Mouse (Mus musculus): ENCODE measurements around the gene Rgs6. TPM values are rescaled to one million over a fixed set of nuclear protein-coding genes. Genes with fewer than 3 reads are reported as not detected.

Gene Rgs6
- total RNA-seq, 2 experiments from 2014 or later, result 1.4 to 2.9 TPM

DNA sequence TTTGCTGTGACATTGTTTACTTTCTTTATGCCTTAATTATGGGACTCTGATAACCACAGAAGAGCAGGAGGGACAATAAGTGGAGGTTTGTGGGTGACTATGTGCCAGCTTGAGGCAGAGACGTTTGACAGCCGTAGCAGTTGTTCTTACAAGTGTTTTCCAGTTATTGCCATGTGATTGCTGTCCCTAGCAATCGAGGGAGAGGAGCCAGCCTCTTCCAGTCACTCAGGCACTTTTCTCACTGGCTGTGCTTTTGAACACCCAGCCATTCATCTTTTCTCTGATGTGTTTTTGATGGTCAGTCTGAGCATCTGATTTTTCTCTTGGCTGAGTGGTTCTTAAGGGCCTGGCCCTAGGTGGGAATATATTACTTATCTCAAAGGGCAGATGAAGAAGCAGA lies 166.4 kb downstream of the Rgs6 start:
- no peak for DNase-seq (ENCODE audit: low spot score in 2 of 2)

DNA sequence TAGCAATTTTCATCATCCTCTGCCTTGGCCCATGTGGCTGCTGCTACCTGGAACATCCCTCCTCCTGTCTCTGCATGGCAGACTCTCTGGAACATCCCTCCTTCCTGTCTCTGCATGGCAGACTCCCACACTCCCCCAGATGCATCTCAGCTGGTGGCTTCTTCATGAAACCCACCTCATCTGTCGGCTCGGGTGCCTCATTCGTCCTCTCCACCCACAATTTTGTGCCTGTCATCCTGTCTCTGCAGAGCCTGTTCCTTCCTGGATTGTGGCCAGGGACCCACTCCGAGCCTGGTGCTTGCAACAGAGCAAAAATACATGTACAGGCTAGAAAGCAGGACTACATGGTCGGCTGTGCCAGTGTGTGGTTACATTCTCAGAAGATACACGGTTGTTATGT lies 168.7 kb downstream of the Rgs6 start:
- DNase-seq (ENCODE audit: low spot score in 2 of 2), result no peak

DNA sequence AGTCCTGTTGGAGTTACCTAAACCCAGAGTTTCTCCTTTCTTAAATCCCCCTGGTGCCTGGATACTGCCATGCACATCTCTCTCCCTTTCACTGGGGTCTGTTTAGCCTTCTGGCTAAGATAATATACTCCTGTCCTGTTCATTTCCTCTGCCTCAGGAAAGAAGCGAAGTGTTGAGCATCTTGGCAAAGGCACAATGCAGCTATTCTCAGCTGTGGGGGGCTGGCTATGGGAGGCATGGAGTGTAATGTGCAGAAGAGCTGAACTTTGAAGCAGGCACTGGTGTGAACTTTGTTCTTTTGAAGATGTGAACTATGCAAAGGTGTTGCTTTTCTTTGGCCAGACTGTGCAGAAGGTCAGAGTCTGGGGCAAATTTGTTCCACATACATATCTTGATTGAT lies 169.3 kb downstream of the Rgs6 start:
- no peak for DNase-seq (ENCODE audit: low spot score in 2 of 2)

DNA sequence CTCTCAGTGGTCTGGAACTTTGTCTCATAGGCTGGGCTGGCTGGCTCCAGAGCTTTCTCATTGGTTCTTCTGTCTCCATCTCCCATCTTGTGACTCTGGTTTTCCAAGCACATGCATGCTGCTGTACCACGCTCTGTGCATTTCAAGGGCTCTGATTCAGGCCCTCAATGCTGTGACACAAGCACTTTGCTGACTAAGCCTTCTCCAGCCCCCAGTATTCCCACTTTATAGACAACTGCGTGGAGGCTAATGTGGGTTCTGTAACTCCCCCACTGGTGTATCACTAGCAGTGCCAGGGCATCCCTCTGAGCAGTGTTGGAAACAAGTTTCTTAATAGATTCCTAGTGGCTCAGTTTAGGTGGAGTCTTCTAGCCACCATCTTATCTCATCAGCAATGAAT lies 174.0 kb downstream of the Rgs6 start:
- no peak for DNase-seq (ENCODE audit: low spot score in 2 of 2)

DNA sequence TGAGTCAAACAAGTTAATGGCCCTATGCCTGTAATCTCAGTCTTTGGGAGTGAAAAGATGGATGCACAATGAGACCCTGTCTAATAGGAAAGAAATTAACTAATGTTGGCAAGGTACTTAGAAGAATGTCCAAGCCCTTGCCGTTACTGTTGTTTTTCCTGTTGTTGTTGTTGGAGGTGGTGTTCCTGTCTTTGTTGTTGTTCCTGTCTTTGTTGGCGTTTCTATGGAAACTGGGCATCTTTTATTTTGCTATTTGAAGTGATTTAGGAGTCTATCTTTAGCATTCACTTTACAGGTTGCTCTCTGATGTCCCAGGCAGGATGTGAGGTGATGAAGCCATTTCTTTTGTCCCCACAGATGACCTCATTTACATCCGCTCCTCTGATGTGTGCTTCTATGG lies 180.6 kb downstream of the Rgs6 start:
- DNase-seq (ENCODE audit: low spot score in 2 of 2), result no peak

DNA sequence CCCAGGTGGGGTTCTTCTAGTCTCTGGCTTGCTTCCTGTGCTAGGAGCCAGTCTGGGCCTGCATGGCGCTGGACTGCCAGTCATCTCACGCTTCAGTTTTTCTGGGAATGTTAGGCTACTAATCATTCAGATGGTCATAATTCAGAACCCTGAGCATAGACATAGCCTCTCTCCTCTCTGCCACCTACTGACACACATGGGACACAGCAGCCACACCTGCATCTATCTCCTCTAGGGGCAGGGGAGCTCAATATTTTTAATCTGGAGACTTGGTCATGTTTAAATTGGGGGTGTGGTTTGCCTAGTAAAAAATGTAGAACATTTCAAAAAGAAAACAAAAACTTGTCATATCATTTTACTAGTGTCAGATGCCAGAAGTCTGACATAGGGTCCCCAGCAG lies 184.1 kb downstream of the Rgs6 start:
- no peak for DNase-seq (ENCODE audit: low spot score in 2 of 2)

DNA sequence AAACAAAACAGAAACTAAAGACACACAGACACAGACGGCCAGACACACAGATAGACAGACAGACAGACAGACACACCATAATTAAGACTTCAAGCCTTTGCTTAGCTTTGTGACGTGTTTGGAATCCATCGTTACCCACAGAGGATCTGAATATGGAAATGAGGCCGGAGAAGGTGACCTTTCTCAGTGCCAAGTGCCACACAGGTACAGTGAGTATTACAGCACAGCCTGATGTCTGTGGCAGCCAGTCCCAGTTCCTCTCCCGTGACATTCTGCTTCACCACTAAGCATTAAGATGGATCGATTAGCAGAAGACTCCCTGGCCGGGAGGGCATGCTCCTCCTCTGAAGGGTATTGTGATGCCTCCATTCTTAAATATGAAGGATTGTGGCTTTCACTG lies 186.5 kb downstream of the Rgs6 start:
- DNase-seq (ENCODE audit: low spot score in 2 of 2), result no peak

DNA sequence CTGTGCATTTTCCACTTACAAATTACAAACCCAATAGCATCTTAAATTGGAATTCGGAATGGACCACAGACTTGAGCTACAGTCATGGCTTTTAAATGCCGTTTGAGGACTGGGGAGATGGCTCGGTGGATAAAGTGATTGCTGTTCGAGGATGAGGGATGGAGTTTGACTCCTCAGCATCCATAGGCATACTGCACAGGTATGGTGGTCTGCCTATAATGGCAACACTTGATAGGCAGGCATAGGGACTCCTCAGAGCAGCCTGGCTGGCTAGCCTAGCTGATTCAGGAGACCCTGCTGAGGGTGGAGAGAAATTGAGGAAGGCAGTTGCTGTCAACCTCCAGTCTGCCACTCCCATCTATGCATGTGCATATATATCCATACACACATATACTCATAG lies 188.6 kb downstream of the Rgs6 start:
- DNase-seq (ENCODE audit: low spot score in 2 of 2), result no peak

DNA sequence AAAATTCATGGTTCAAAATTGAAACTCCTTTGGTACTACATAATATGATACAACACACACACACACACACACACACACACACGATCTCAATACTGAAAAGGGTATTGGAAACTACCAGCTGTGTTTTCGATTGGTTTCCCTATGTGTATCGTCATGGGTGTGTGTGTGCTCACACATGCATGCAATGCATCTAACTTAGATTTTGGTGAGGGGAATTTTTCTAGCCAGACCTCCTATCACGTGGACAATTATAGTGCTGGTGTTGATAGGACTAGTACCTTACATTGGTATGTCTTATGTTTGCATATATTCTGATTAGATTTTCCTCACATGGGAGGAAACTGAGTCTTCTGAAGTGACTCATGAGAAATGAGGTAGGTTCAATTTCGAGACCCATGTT lies 192.8 kb downstream of the Rgs6 start:
- no peak for DNase-seq (ENCODE audit: low spot score in 2 of 2)

DNA sequence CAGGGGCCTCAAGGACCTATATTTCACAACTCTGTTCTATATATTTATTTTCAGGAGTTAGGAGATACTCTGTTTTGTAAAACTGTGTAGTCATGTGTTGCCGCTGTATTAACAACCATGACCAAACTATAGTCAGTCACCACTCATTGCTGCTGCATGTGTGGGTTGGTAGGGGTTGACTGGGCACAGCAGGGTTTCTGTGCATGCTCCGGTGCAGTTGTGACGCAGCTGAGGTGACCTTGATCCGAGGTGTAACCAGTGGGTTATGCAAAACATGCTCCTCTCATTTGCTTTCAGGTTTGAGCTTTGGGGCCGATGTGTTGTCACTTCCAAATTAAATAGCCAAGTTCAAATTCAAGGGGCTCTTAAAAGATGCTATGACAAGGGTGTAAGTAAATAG lies 193.3 kb downstream of the Rgs6 start:
- DNase-seq (ENCODE audit: low spot score in 2 of 2), result no peak

DNA sequence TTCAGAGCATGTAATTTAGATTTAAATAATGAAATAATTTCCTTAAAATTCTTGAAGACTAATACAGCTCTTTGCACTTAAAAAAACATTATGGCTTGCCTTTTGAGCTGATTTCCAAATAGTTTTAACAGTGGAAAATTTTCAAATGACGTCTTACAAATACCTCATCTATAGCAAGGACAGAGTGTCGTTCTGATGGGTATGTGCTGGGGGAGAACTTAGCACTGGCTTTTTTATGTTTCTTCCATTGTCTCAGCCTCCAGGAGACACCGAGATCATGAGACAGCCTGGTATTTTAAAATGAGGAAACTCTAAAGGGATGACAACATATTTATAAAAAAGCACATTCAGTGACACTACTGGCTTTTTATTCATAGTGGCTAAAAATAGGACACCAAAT lies 204.0 kb downstream of the Rgs6 start:
- no peak for DNase-seq (ENCODE audit: low spot score in 2 of 2)

DNA sequence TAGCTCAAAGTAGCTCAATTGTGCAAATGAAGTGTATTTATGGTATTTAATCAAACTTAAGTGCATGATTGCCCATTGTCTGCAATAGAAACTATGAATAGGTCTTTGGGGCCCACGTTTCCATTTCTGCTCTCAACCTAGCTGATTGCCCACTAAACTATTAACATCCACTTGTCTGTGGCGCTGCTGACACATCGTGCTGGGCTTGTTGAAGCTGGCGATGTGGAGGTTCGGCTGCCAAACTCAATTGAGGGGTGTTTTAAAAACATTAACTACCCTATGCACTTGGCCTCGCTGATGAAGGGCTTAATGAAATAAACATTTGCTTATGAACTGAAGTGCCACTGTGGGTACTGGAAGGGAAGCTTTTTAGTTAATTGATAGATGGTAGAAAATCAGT lies 211.8 kb downstream of the Rgs6 start:
- DNase-seq (ENCODE audit: low spot score in 2 of 2), result no peak

DNA sequence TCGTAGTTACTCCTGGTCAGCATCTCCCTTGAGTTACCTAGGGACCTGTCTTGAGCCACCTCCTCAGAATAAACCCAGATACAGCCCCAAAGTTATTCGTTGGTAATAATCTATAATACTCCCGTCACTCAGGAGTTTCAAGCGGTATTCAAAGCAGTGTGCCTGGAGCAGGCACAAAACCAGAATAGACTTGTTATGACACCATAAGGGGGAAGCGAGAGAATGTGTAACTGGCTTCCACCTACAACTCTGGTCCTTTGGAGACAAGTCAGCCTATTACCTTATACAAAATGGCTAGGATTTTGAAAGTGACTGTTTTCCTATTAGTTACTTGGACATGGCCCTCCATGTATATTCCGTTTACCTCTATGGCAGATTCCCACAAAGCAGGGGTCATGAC lies 213.6 kb downstream of the Rgs6 start:
- DNase-seq (ENCODE audit: low spot score in 2 of 2), result no peak

DNA sequence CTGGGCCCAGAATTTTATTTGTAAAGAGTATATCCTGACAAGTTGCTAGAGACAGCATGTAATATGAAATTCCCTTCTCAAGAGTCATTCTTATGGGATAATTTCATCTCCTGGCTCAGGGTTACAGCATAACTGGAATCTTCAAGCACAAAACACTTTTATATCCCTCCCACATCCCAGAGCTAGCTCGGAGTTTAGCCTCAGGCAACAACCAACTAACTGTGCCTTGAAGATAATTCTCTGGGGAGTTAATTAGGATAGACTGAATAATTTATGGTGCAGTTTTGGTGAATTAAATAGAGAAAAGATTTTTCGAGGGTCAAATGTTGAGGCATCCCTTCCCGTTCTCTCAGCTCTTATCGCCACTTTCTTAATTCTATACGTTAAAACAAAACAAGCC lies 214.6 kb downstream of the Rgs6 start:
- no peak for DNase-seq (ENCODE audit: low spot score in 2 of 2)

DNA sequence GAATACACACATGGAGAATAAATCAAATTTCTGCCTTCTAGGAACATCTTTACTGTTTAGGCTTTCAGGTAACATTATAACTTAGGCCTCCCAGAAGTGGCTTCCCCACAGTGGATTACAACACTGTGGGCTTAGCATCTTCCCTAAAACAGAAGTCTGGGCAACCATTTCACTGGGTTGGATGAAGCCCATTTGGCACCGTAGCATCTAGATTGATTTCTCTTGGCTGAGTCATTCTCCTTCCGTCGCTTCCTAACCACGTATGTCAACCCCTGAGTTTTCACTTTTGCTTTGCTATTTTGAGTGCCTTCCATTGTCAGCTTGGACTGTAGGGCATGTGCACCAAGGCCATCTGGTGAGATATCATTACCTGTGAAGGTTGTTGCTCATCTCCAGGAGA lies 217.1 kb downstream of the Rgs6 start:
- no peak for DNase-seq (ENCODE audit: low spot score in 2 of 2)

DNA sequence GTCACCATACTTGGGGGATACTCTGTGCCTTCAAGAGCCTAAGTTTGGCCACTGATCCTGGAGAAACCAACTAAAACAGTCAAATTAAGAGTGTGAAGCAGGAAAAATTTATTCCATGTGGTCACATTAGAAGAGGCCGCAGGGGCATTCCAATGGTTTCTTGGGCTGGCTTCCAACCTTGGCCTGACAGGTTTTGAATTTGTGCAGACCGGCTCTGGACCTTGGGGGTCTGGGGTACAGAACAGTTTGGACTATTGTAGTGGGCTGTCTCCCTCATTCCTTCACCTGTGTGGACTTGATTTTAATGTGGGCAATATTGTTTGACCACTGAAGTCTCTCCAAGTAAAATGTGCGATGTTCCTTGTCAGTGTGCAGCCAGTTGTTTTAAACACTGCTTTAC lies 222.5 kb downstream of the Rgs6 start:
- no peak for DNase-seq (ENCODE audit: low spot score in 2 of 2)

DNA sequence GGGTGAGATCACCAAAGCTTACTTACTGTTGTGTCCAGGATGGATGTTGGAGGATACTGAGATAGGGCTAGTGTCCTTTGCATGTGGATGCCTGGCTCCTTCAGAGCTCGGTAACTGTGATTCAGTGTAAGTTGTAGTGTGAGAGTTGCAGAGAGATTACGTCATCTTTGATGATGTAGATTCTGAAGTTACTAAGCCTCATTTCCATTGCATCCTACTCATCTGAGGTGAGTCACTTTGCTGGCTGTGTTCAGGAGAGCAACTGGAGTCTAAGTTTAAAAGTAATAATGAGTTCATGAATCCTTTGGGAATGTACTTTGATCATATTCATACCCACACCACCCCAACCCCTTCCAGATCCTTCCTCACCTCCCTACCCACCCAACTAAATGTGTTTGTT lies 227.9 kb downstream of the Rgs6 start:
- DNase-seq (ENCODE audit: low spot score in 2 of 2), result no peak

DNA sequence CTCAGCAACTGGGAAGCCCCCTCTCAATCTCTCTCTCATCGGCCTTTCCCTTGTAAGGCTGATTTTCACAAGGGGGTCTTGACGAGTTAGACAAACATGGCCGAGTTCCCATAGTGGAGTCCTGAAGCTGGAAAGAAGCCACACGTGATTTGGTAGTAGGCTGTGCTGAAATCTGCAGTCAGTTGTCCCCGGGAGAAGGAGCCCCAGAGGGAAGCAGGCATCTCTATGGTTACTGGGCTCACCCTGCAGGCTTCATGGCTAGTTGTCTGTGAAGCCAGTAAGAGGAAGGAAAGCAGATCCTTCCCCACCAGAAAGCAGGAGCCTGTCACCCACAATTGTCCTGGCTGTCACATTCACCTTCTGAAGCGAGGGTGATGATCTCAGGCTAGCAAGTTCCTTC lies 231.2 kb downstream of the Rgs6 start:
- DNase-seq (ENCODE audit: low spot score in 2 of 2), result no peak

DNA sequence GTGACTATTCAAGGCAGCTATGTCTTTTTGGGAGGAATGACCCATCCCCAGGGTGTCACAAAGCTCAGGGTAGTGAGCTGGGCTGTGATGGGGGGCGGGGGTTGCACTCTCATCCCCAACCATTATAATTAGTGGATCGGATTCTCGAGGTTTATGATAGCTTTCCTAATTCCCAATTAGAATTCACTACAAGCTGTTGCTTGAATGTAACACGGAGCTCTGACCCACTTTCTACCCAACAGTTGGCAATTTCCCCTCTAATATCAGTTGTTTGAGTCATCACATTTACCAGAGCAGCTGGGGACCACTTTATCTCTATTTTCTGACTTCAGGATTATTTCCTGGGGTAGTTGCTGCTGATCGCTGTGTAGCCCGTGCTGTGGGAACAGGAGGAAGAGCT lies 231.9 kb downstream of the Rgs6 start:
- DNase-seq (ENCODE audit: low spot score in 2 of 2), result no peak

DNA sequence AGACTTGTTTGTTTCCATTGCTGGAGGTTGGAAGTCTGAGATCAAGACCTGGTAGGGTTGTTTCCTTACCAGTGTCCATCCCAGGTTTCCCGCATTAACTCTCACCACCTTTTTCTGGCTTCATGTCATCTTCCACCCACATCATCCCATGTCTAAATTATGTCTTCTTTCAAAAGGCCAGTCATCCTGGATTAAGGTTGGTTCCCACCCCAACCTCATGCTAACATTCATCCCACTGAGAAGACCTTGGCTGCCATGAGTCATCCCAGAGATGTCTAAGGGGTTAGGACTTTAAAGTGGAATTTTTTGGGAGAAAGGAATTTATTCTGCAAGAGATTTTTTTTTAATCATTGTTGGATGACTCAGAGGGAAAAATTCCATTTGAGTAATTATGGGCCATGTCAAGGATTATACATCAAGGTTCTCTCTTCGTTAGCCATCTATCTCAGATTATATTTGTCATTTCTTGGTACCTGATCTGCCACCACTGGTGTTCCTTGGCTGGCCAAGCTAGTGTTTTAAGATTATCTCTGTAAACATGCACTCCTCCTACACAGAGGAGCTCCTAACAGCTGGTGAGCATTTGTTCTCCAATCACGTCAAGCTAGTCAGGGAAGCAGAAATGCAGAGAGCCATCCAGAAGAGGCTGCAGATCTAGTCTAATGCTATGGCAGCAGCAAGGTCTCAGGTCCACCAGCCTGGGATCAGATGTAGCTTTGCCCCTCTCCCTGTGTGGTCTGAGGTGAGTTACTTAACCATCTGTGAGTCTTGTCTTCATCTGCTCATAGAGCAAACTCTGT lies 234.9 kb downstream of the Rgs6 start:
- no peak for DNase-seq (ENCODE audit: low spot score in 2 of 2)

DNA sequence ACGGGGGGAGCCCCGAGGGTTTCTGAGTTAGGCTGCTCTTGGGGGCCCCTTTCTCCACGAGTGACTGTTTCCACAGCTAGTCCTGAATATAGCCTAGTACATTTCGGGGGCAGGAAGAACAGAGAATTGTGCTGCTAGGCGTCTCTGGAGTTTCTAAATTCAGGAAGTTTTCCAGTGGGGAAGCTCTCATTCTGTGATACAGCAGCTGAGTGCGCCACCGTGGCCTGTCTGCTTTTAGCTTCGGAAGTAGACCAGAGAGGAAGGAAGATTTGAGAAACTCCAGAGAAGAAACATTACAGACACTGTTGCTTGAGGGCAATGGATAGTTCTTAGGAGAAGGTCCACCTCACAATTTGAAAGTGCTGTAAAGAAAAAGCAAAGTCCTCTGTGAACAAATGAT lies 242.2 kb downstream of the Rgs6 start:
- DNase-seq (ENCODE audit: low spot score in 2 of 2), result no peak

DNA sequence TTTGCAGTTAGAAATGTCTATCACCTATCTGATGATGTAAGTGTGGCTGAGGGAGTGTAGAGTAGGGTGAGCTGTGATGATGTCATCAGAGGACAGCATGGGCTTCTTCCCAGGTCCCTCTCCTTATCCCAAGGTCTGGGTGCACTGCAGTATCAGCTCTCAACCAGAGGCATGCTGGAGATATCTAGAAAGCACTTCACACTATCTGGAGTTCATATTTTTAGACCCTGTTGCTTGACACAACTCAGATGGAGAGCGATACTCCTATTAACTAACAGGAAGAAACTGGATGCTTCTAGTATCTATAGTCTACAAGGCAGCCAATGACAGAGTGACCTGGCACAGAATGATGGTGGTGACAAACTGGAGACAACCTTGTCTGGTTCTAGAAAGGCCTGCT lies 250.5 kb downstream of the Rgs6 start:
- no peak for DNase-seq (ENCODE audit: low spot score in 2 of 2)

DNA sequence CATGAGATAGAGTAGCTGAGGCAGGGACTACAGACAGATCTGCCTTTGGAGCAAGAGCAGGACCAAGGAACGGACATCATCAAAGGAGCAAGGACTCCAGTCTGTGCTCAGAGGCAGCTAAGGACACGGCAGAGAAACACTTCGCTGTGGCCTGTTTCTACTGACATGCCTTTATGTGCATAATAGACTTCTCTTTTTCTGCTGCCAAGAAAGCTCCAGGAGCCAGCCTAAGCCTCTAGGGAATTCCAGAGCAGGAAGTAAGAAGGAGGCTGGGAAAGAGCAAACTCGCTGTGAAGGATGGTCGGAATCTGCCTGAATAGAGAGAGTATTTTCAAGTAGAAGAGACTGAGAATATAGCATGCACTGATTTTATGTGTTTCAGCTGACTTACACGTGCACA lies 253.5 kb downstream of the Rgs6 start:
- no peak for DNase-seq (ENCODE audit: low spot score in 2 of 2)
